Mouse (Mus musculus): ENCODE measurements around the gene Siah3. TPM values are rescaled to one million over a fixed set of nuclear protein-coding genes. Genes with fewer than 3 reads are reported as not detected.
A peak's percentile ranks its signal among the peaks of the same experiment; 100 is the strongest.

Siah3 gene
- polyA plus RNA-seq, 1 experiment from 2014 or later: 3.0 TPM

DNA sequence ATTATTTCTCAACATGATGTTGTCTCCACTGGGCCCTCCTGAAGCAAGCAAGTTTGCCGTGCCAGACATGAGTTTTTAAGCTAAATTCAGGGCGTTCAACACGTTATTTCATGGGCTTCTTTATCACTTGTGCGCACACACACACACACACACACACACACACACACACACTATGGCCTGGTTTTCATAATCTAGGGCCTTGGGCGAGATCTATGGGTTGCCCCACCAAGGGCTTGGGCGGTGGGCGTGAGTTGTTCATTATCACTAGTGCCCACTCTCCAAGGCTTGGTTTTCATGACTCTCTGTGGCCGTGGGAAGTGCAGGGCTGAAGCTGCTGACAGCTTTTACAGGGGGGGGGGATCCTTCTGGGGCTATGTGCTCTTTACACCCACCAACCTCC lies 63.9 kb downstream of the Siah3 start:
- Histone ChIP-seq H3K27me3 (ENCODE audit: control insufficient read depth, insufficient read depth, low read depth, low read length) (no peaks in the 10 kb centered on the region), H3K36me3 (ENCODE audit: control insufficient read depth, insufficient read depth, low read length) (no peaks in the 10 kb centered on the region), H3K9me3 (replicated peaks; ENCODE audit: control insufficient read depth, low read length, poor library complexity, severe bottlenecking) (no peaks in the 10 kb centered on the region), H3K27ac (ENCODE audit: low read length) (no peak overlapping the region), H3K4me3 (ENCODE audit: low read depth, low read length) (no peak overlapping the region), H3K9ac (ENCODE audit: low read depth, low read length) (no peak overlapping the region), H3K4me1 (ENCODE audit: control insufficient read depth, insufficient read depth, low read length) (peaks cover 2% of the 10 kb centered on the region; the same call in 1 of the 2 replicates), H3K4me2 (ENCODE audit: low read length) (no peak overlapping the region)
- no peak for ATAC-seq
- WGBS: 90% methylated on average over 8 of the region's 8 CpGs

GRCm38 (mm10) chr14:75524648-75525047 lies 68.9 kb downstream of the Siah3 start:
- H3K27ac ChIP-seq (ENCODE audit: low read length): no peak overlapping the region

GRCm38 (mm10) chr14:75525376-75526145 lies 69.8 kb downstream of the Siah3 start:
- no peak overlapping the region for H3K9ac ChIP-seq (ENCODE audit: low read depth, low read length)
- H3K36me3 ChIP-seq (ENCODE audit: control insufficient read depth, insufficient read depth, low read length): no peaks in the 10 kb centered on the region
- H3K27me3 ChIP-seq (ENCODE audit: control insufficient read depth, insufficient read depth, low read depth, low read length): no peaks in the 10 kb centered on the region
- no peak overlapping the region for H3K4me2 ChIP-seq (ENCODE audit: low read length)
- no peaks in the 10 kb centered on the region for H3K9me3 ChIP-seq (replicated peaks; ENCODE audit: control insufficient read depth, low read length, poor library complexity, severe bottlenecking)
- H3K4me3 ChIP-seq (ENCODE audit: low read depth, low read length): no peak overlapping the region
- WGBS: 92% methylated on average over 29 of the region's 29 CpGs
- H3K4me1 ChIP-seq (ENCODE audit: control insufficient read depth, insufficient read depth, low read length): peaks cover 5% of the 10 kb centered on the region; the same call in 1 of the 2 replicates
- no peak for ATAC-seq
- H3K27ac ChIP-seq (ENCODE audit: low read length): no peak overlapping the region

More at GRCm38 (mm10) chr14:75524648-75525047, 68.9 kb downstream of the Siah3 start:
- Histone ChIP-seq H3K4me2 (ENCODE audit: low read length) (no peak overlapping the region), H3K27me3 (ENCODE audit: control insufficient read depth, insufficient read depth, low read depth, low read length) (no peaks in the 10 kb centered on the region), H3K4me3 (ENCODE audit: low read depth, low read length) (no peak overlapping the region), H3K4me1 (ENCODE audit: control insufficient read depth, insufficient read depth, low read length) (peaks cover 5% of the 10 kb centered on the region; the same call in 1 of the 2 replicates), H3K9ac (ENCODE audit: low read depth, low read length) (no peak overlapping the region), H3K9me3 (replicated peaks; ENCODE audit: control insufficient read depth, low read length, poor library complexity, severe bottlenecking) (no peaks in the 10 kb centered on the region), H3K36me3 (ENCODE audit: control insufficient read depth, insufficient read depth, low read length) (no peaks in the 10 kb centered on the region)
- WGBS: 95% methylated on average over 2 of the region's 2 CpGs
- ATAC-seq: no peak

- peaks cover 5% of the 10 kb centered on the region; the same call in 1 of the 2 replicates for H3K4me1 ChIP-seq (ENCODE audit: control insufficient read depth, insufficient read depth, low read length)
- H3K4me2 ChIP-seq (ENCODE audit: low read length): no peak overlapping the region
- ATAC-seq: peak; percentile 89
- no peak overlapping the region for H3K9ac ChIP-seq (ENCODE audit: low read depth, low read length)
- H3K4me3 ChIP-seq (ENCODE audit: low read depth, low read length): no peak overlapping the region
- no peaks in the 10 kb centered on the region for H3K27me3 ChIP-seq (ENCODE audit: control insufficient read depth, insufficient read depth, low read depth, low read length)
- H3K9me3 ChIP-seq (replicated peaks; ENCODE audit: control insufficient read depth, low read length, poor library complexity, severe bottlenecking): no peaks in the 10 kb centered on the region
- WGBS: 58% methylated on average over 10 of the region's 10 CpGs
- H3K36me3 ChIP-seq (ENCODE audit: control insufficient read depth, insufficient read depth, low read length): no peaks in the 10 kb centered on the region
- H3K27ac ChIP-seq (ENCODE audit: low read length): peak overlapping the region; percentile 40
Observed at GRCm38 (mm10) chr14:75527464-75528190, 71.8 kb downstream of the Siah3 start.

DNA sequence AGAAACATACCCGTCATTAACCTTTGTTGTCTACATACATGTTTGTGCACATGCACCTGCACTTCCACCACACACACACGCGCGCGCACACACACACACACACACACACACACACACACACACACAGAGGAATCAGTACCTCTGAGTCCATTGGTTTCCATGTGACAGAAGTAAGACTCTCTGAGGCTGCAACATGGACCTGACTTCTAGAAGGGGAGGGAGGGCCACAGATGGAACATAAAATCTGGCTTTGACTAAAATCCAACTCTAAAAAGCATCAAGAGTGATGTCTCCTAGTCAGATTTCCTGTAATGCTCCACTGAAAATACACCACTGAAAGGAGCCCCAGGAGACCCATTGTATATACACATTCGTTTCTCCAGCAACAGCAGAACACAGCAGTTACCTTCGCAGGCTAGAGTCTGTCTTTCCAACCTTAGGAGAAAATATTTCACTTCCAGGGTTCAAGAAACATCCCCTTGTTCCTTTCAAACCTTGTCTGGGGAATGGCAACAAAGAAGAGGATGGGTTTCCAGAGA lies 75.1 kb downstream of the Siah3 start:
- 74% methylated on average over 7 of the region's 7 CpGs for WGBS

GRCm38 (mm10) chr14:75539205-75539604 lies 83.4 kb downstream of the Siah3 start:
- Histone ChIP-seq H3K36me3 (ENCODE audit: control insufficient read depth, insufficient read depth, low read length) (no peaks in the 10 kb centered on the region), H3K27ac (ENCODE audit: low read length) (no peak overlapping the region), H3K4me1 (ENCODE audit: control insufficient read depth, insufficient read depth, low read length) (peaks cover 15% of the 10 kb centered on the region), H3K27me3 (ENCODE audit: control insufficient read depth, insufficient read depth, low read depth, low read length) (no peaks in the 10 kb centered on the region), H3K9me3 (replicated peaks; ENCODE audit: control insufficient read depth, low read length, poor library complexity, severe bottlenecking) (no peaks in the 10 kb centered on the region), H3K4me2 (ENCODE audit: low read length) (no peak overlapping the region), H3K9ac (ENCODE audit: low read depth, low read length) (no peak overlapping the region), H3K4me3 (ENCODE audit: low read depth, low read length) (no peak overlapping the region)
- no peak for ATAC-seq
- 42% methylated on average over 2 of the region's 2 CpGs for WGBS

More for the DNA sequence above, 75.1 kb downstream of the Siah3 start:
- Histone ChIP-seq H3K9me3 (replicated peaks; ENCODE audit: control insufficient read depth, low read length, poor library complexity, severe bottlenecking) (no peaks in the 10 kb centered on the region), H3K9ac (ENCODE audit: low read depth, low read length) (no peak overlapping the region), H3K36me3 (ENCODE audit: control insufficient read depth, insufficient read depth, low read length) (no peaks in the 10 kb centered on the region), H3K4me2 (ENCODE audit: low read length) (no peak overlapping the region), H3K4me1 (ENCODE audit: control insufficient read depth, insufficient read depth, low read length) (peaks cover 5% of the 10 kb centered on the region; the same call in 1 of the 2 replicates), H3K4me3 (ENCODE audit: low read depth, low read length) (no peak overlapping the region), H3K27me3 (ENCODE audit: control insufficient read depth, insufficient read depth, low read depth, low read length) (no peaks in the 10 kb centered on the region), H3K27ac (ENCODE audit: low read length) (no peak overlapping the region)
- ATAC-seq: no peak

DNA sequence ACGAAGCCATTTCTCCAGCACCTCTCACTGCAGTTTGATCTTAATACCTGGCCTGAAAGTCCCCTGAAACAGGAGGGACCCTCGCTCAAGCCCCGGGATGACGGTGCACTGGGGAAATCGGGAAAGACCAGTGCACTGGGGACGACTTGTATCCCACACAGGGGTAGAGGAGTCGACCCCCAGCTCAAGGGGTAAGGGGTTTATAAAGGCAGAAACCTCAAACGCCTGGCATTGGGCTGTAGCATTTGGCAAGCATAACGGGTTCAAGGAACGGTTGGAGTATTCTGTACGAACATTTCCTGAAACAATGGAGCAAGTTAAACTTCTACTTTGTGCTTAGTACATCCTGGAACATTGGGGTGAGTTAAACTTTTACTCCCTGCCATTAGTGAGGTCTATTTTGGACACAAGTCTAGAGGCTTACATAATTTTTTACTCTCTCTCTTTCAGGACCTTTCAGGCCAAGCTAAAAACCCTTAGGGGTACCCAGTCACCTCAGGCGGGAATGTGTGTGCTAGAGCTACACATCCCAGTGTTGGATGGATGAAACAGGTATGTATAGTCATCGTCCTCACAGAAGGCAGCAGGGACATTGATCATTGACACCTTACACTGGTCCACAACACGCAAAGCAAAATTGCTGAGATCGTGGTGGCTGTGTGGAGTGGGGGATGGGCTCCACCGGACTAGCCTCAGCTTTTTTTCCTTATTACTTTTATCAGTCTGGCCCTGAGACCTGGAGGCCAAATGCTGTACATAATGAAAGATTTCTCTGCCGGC lies 84.6 kb downstream of the Siah3 start:
- H3K27ac ChIP-seq (ENCODE audit: low read length): no peak overlapping the region
- 59% methylated on average over 17 of the region's 17 CpGs for WGBS
- H3K4me3 ChIP-seq (ENCODE audit: low read depth, low read length): no peak overlapping the region

DNA sequence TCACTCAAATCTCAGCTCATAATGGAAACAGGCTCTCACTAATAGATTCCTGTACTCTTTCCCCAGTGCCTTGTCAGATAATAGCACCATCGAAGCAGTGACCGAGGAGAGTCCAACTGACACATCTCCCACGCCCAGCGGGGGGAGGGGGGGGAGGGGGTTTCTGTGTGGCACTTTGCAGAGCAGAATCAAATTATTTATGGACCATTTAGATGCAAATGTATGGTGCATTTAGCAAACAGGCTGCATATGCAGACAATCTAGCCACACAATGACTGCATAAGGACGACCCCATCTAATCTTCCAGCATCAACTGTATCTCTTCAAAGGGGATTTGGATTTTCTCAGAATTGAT lies 85.2 kb downstream of the Siah3 start:
- no peak overlapping the region for H3K9ac ChIP-seq (ENCODE audit: low read depth, low read length)
- H3K9me3 ChIP-seq (replicated peaks; ENCODE audit: control insufficient read depth, low read length, poor library complexity, severe bottlenecking): no peaks in the 10 kb centered on the region
- peak; percentile 71 for ATAC-seq
- no peak overlapping the region for H3K4me3 ChIP-seq (ENCODE audit: low read depth, low read length)
- no peaks in the 10 kb centered on the region for H3K27me3 ChIP-seq (ENCODE audit: control insufficient read depth, insufficient read depth, low read depth, low read length)
- peak overlapping the region; percentile 40 for H3K27ac ChIP-seq (ENCODE audit: low read length)
- 13% methylated on average over 5 of the region's 5 CpGs for WGBS
- peak overlapping the region; percentile 17; the same call in 1 of the 2 replicates for H3K4me2 ChIP-seq (ENCODE audit: low read length)
- H3K4me1 ChIP-seq (ENCODE audit: control insufficient read depth, insufficient read depth, low read length): peaks cover 15% of the 10 kb centered on the region
- H3K36me3 ChIP-seq (ENCODE audit: control insufficient read depth, insufficient read depth, low read length): no peaks in the 10 kb centered on the region

More for the DNA sequence above, 84.6 kb downstream of the Siah3 start:
- no peak overlapping the region for H3K4me2 ChIP-seq (ENCODE audit: low read length)
- ATAC-seq: peak; percentile 37; the same call in 1 of the 2 replicates
- no peaks in the 10 kb centered on the region for H3K36me3 ChIP-seq (ENCODE audit: control insufficient read depth, insufficient read depth, low read length)
- H3K9ac ChIP-seq (ENCODE audit: low read depth, low read length): no peak overlapping the region
- no peaks in the 10 kb centered on the region for H3K27me3 ChIP-seq (ENCODE audit: control insufficient read depth, insufficient read depth, low read depth, low read length)
- H3K9me3 ChIP-seq (replicated peaks; ENCODE audit: control insufficient read depth, low read length, poor library complexity, severe bottlenecking): no peaks in the 10 kb centered on the region
- H3K4me1 ChIP-seq (ENCODE audit: control insufficient read depth, insufficient read depth, low read length): peaks cover 15% of the 10 kb centered on the region

All from midbrain, embryonic 16.5 days (tissue).